Mouse (Mus musculus): Measurements from ENCODE around the gene Il34.

GRCm38 (mm10) chr8:110810481-110811065, 4.8 kb upstream of the Il34 start:
- no peak for TF ChIP-seq POLR2A (IDR thresholded peaks at IDR 0.05; ENCODE audit: extremely low read depth, insufficient read depth, low read length)
- TF ChIP-seq CTCF (IDR thresholded peaks at IDR 0.05; ENCODE audit: extremely low read depth, insufficient read depth, low read length) = no peak

Measured in cortical plate, adult 2 months (tissue).